Mouse (Mus musculus) embryonic facial prominence, embryonic 11.5 days (tissue): ENCODE measurements around the gene Lingo1. TPM values are rescaled to one million over a fixed set of nuclear protein-coding genes. Genes with fewer than 3 reads are reported as not detected.

Experiments used
- ATAC-seq: fragments of 200-750 bp; cut with Nextera tagmentation; replicated peaks from 2 replicates; pipeline ENCODE4 v1.8.0; 2017; ENCODE audit warnings: low read depth; ENCODE audit not compliant: insufficient number of reproducible peaks, low FRiP score, low TSS enrichment
- DNase-seq: peaks from one replicate; pipeline ENCODE4 v3.0.0-alpha.2; 2015; ENCODE audit warnings: low spot score
- H3K27ac ChIP-seq: fragments of 300-500 bp; sonication (generic); replicated peaks from 2 replicates; pipeline ENCODE4 v1.5.1; 2014; ENCODE audit warnings: mild to moderate bottlenecking, low read depth, low read length, control low read depth
- H3K27me3 ChIP-seq: fragments of 300-500 bp; sonication (generic); 2 replicates; pipeline ENCODE4 v1.6.1; 2014; ENCODE audit warnings: mild to moderate bottlenecking, low read length, moderate library complexity, mixed read lengths; ENCODE audit not compliant: control insufficient read depth, insufficient read depth
- H3K36me3 ChIP-seq: fragments of 300-500 bp; sonication (generic); replicated peaks from 2 replicates; pipeline ENCODE4 v1.6.1; 2014; ENCODE audit warnings: low read depth, mild to moderate bottlenecking, low read length, moderate library complexity, mixed read lengths; ENCODE audit not compliant: control insufficient read depth, insufficient read depth
- H3K4me1 ChIP-seq: fragments of 300-500 bp; sonication (generic); 2 replicates; pipeline ENCODE4 v1.6.1; 2014; ENCODE audit warnings: low read length, mixed read lengths; ENCODE audit not compliant: control insufficient read depth, insufficient read depth
- H3K4me2 ChIP-seq: fragments of 300-500 bp; sonication (generic); 2 replicates; pipeline ENCODE4 v1.6.1; 2014; ENCODE audit warnings: low read depth, mild to moderate bottlenecking, control low read depth, low read length, moderate library complexity
- H3K4me3 ChIP-seq: fragments of 300-500 bp; sonication (generic); 2 replicates; pipeline ENCODE4 v1.5.1; 2014; ENCODE audit warnings: low read depth, low read length, control low read depth
- H3K9ac ChIP-seq: fragments of 300-500 bp; sonication (generic); replicated peaks from 2 replicates; pipeline ENCODE4 v1.6.1; 2014; ENCODE audit warnings: mild to moderate bottlenecking, control low read depth, low read length
- H3K9me3 ChIP-seq: fragments of 300-500 bp; sonication (generic); replicated peaks from 2 replicates; pipeline ENCODE4 v1.6.1; 2016; ENCODE audit warnings: mild to moderate bottlenecking, low read length, inconsistent platforms, mixed read lengths; ENCODE audit not compliant: control insufficient read depth
- WGBS: fragments of 180-500 bp; shearing (Covaris S2); extraction: QIAGEN DNeasy Blood & Tissue Kit; methylation state at CpG from one replicate; pipeline ENCODE4 v1.1.7; 2014; 5-methylcytosine and 5-hydroxymethylcytosine counted together
- polyA plus RNA-seq: library from polyadenylated mRNA; unstranded; fragments of >200 nt; fragmentation: Nextera tagmentation; extraction: Ambion mirVana; gene quantifications from 2 replicates; pipeline ENCODE4 v1.2.1, GENCODE M21; 2014

Gene Lingo1
- polyA plus RNA-seq, 1 experiment from 2014 or later = 3.9 TPM

- H3K4me2 ChIP-seq = no peak overlapping the region
- ATAC-seq (no peak), DNase-seq (no peak)
- peaks cover 3% of the 10 kb centered on the region; the same call in 1 of the 2 replicates for H3K27me3 ChIP-seq
- H3K9me3 ChIP-seq = no peaks in the 10 kb centered on the region
- 91% methylated on average over 7 of the region's 7 CpGs for WGBS
- H3K27ac ChIP-seq = no peak overlapping the region
- H3K4me3 ChIP-seq = no peak overlapping the region
- no peaks in the 10 kb centered on the region for H3K36me3 ChIP-seq
- no peaks in the 10 kb centered on the region for H3K4me1 ChIP-seq
- no peak overlapping the region for H3K9ac ChIP-seq
These were observed 6.9 kb upstream of the Lingo1 start for GRCm38 (mm10) chr9:56803146-56803545.

GRCm38 (mm10) chr9:56797876-56798275, 1.6 kb upstream of the Lingo1 start:
- no peak overlapping the region for H3K9ac ChIP-seq
- DNase-seq (peak; percentile 77), ATAC-seq (no peak)
- H3K9me3 ChIP-seq = no peaks in the 10 kb centered on the region
- H3K36me3 ChIP-seq = no peaks in the 10 kb centered on the region
- peaks cover 3% of the 10 kb centered on the region; the same call in 1 of the 2 replicates for H3K4me1 ChIP-seq
- H3K4me3 ChIP-seq = no peak overlapping the region
- H3K27me3 ChIP-seq = peaks cover 43% of the 10 kb centered on the region
- no peak overlapping the region for H3K4me2 ChIP-seq
- H3K27ac ChIP-seq = no peak overlapping the region
- 13% methylated on average over 5 of the region's 5 CpGs for WGBS

- H3K27me3 ChIP-seq = peaks cover 43% of the 10 kb centered on the region
- H3K4me3 ChIP-seq = peak overlapping the region; percentile 50
- no peaks in the 10 kb centered on the region for H3K9me3 ChIP-seq
- DNase-seq (peak; percentile 33), ATAC-seq (no peak; the same call in 1 of the 2 replicates)
- peak overlapping the region; percentile 5; the same call in 1 of the 2 replicates for H3K9ac ChIP-seq
- WGBS = under 1% methylated on average over 41 of the region's 41 CpGs
- H3K36me3 ChIP-seq = no peaks in the 10 kb centered on the region
- peak overlapping the region; percentile 98 for H3K4me2 ChIP-seq
- H3K4me1 ChIP-seq = peaks cover 3% of the 10 kb centered on the region; the same call in 1 of the 2 replicates
- H3K27ac ChIP-seq = no peak overlapping the region
These were observed 426 bp upstream of the Lingo1 start for GRCm38 (mm10) chr9:56796656-56797131.

- H3K27me3 ChIP-seq = peaks cover 28% of the 10 kb centered on the region
These were observed 4.5 kb downstream of the Lingo1 start for GRCm38 (mm10) chr9:56791696-56792261.

GRCm38 (mm10) chr9:56784576-56784975, 11.7 kb downstream of the Lingo1 start:
- no peak for ATAC-seq
- no peak overlapping the region for H3K4me2 ChIP-seq
- no peaks in the 10 kb centered on the region for H3K27me3 ChIP-seq
- H3K9me3 ChIP-seq = no peaks in the 10 kb centered on the region
- no peak for DNase-seq
- no peaks in the 10 kb centered on the region for H3K4me1 ChIP-seq
- H3K36me3 ChIP-seq = no peaks in the 10 kb centered on the region
- H3K4me3 ChIP-seq = no peak overlapping the region
- 86% methylated on average over 10 of the region's 10 CpGs for WGBS
- H3K9ac ChIP-seq = no peak overlapping the region
- H3K27ac ChIP-seq = no peak overlapping the region

More at GRCm38 (mm10) chr9:56791696-56792261, 4.5 kb downstream of the Lingo1 start:
- Histone ChIP-seq H3K4me3 (no peak overlapping the region), H3K9ac (no peak overlapping the region), H3K9me3 (no peaks in the 10 kb centered on the region), H3K36me3 (no peaks in the 10 kb centered on the region), H3K4me1 (peaks cover under 1% of the 10 kb centered on the region; the same call in 1 of the 2 replicates), H3K27ac (no peak overlapping the region), H3K4me2 (no peak overlapping the region)
- 71% methylated on average over 11 of the region's 11 CpGs for WGBS
- ATAC-seq (no peak), DNase-seq (no peak)

GRCm38 (mm10) chr9:56776881-56777801, 19.1 kb downstream of the Lingo1 start:
- ATAC-seq (no peak), DNase-seq (no peak)
- Histone ChIP-seq H3K27ac (no peak overlapping the region), H3K4me1 (no peaks in the 10 kb centered on the region), H3K9ac (no peak overlapping the region), H3K27me3 (no peaks in the 10 kb centered on the region), H3K4me3 (no peak overlapping the region), H3K4me2 (no peak overlapping the region), H3K9me3 (no peaks in the 10 kb centered on the region), H3K36me3 (no peaks in the 10 kb centered on the region)
- WGBS = 69% methylated on average over 11 of the region's 11 CpGs

GRCm38 (mm10) chr9:56775161-56775934, 20.9 kb downstream of the Lingo1 start:
- Histone ChIP-seq H3K4me1 (no peaks in the 10 kb centered on the region), H3K27me3 (no peaks in the 10 kb centered on the region), H3K9me3 (no peaks in the 10 kb centered on the region), H3K4me3 (no peak overlapping the region), H3K36me3 (no peaks in the 10 kb centered on the region), H3K9ac (no peak overlapping the region), H3K27ac (no peak overlapping the region), H3K4me2 (no peak overlapping the region)
- 64% methylated on average over 7 of the region's 7 CpGs for WGBS
- no peak for DNase-seq
- no peak for ATAC-seq
